Mouse (Mus musculus): ENCODE data around the gene Iqsec1. TPM values are rescaled to one million over a fixed set of nuclear protein-coding genes. Genes with fewer than 3 reads are reported as not detected.

Iqsec1 gene
- total and polyA plus RNA-seq, 3 experiments: 17.0 to 90.4 (median 83.5) TPM

DNA sequence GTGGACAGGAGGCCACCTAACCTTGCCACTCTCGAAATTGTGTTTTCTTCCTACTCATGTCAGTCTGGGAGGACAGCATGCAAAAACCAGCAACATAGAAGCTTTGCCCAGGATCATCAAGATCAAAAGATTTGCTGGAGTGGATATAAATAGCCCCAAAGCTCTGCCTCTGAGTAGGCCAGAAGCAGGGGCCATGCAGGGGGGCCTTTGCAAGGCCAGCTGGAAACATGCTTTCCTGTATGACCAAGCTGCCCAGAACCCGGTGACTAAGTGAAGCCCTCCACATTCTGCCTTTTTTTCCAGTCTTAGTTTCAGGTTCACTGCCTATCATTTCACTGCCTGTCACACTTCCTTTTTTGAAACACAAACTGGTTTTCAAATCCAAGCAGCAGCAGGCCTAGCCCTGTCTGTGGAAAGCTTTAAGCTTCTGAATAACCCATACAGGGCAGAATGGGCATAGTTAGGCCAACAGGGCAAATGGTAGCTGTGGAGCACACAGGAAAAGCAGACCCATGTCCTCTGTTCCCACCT, 19.1 kb downstream of the Iqsec1 start (continued):
- no peak for TF ChIP-seq RAD21 (IDR thresholded peaks at IDR 0.05; ENCODE audit: low read depth, low read length)
- no peak for TF ChIP-seq GABPA (IDR thresholded peaks at IDR 0.05; ENCODE audit: insufficient replicate concordance, low read depth, low read length)
- peak; percentile 26; the same call in 1 of the 2 replicates for TF ChIP-seq BHLHE40 (IDR thresholded peaks at IDR 0.05; ENCODE audit: low read depth, low read length)
- TF ChIP-seq NELFE (IDR thresholded peaks at IDR 0.05; ENCODE audit: low read depth, low read length): no peak
- TF ChIP-seq KAT2A (IDR thresholded peaks at IDR 0.05; ENCODE audit: insufficient replicate concordance, low read length): no peak
- no peak for TF ChIP-seq UBTF (IDR thresholded peaks at IDR 0.05; ENCODE audit: low read depth, low read length)
- no peak for TF ChIP-seq TBP (conservative IDR thresholded peaks at IDR 0.05; ENCODE audit: low read depth, low read length)
- TF ChIP-seq RCOR1 (conservative IDR thresholded peaks at IDR 0.05; ENCODE audit: low read depth, low read length): no peak
- no peak for TF ChIP-seq MAX (IDR thresholded peaks at IDR 0.05; ENCODE audit: low read length)
- TF ChIP-seq MEF2A (IDR thresholded peaks at IDR 0.05; ENCODE audit: borderline replicate concordance, low read depth, low read length): peak; percentile 68; the same call in 1 of the 2 replicates
- peak; percentile 63; the same call in 1 of the 2 replicates for TF ChIP-seq IRF4 (IDR thresholded peaks at IDR 0.05; ENCODE audit: low read depth, low read length)
- no peak for TF ChIP-seq E2F4 (IDR thresholded peaks at IDR 0.05; ENCODE audit: insufficient replicate concordance, low read depth, low read length)
- TF ChIP-seq ZC3H11A (IDR thresholded peaks at IDR 0.05; ENCODE audit: low read depth, low read length): no peak
- no peak for TF ChIP-seq ZMIZ1 (IDR thresholded peaks at IDR 0.05; ENCODE audit: low read depth, low read length)

DNA sequence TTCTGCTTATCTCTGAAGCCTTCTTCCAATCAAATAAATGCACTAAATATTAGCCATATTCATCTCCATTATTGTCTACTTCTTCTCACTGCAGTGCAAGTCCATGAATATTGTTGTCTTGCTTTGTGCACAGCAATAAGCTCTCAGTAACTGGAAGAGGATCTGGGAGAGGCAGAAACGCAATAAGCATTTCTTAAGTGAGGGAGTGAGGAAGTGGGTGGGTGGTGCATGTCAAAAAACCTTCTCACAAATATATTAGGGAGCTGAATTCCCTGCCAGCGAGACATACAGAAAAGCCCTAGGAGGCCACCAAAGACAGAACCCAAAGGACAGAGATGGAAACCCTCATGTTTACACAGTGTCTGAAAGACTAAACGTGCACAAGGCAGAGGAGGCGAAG, 35.1 kb downstream of the Iqsec1 start:
- no peak for DNase-seq (ENCODE audit: extremely low read depth)
- TF ChIP-seq MYC (IDR thresholded peaks at IDR 0.05; ENCODE audit: low read depth, low read length): no peak
- no peak for TF ChIP-seq GABPA (IDR thresholded peaks at IDR 0.05; ENCODE audit: insufficient replicate concordance, low read depth, low read length)
- TF ChIP-seq POLR2AphosphoS2 (IDR thresholded peaks at IDR 0.05; ENCODE audit: low read depth, low read length): no peak
- no peak for TF ChIP-seq SMC3 (IDR thresholded peaks at IDR 0.05; ENCODE audit: low read depth, low read length)
- no peak for TF ChIP-seq CHD1 (IDR thresholded peaks at IDR 0.05; ENCODE audit: low read depth, low read length)
- no peak for TF ChIP-seq RAD21 (IDR thresholded peaks at IDR 0.05; ENCODE audit: low read depth, low read length)
- no peak for TF ChIP-seq MXI1 (IDR thresholded peaks at IDR 0.05; ENCODE audit: low read depth, low read length)
- no peak for TF ChIP-seq CTCF (conservative IDR thresholded peaks at IDR 0.05 in 1 of 2, IDR thresholded peaks at IDR 0.05 in 1 of 2; ENCODE audit: low read depth in 2 of 2, low read length in 2 of 2)
- no peak for TF ChIP-seq UBTF (IDR thresholded peaks at IDR 0.05; ENCODE audit: low read depth, low read length)
- no peak for TF ChIP-seq JUND (conservative IDR thresholded peaks at IDR 0.05; ENCODE audit: low read depth, low read length)
- no peak for TF ChIP-seq JUN (IDR thresholded peaks at IDR 0.05; ENCODE audit: insufficient read depth, low read depth, low read length)
- no peak for TF ChIP-seq NELFE (IDR thresholded peaks at IDR 0.05; ENCODE audit: low read depth, low read length)
- TF ChIP-seq TCF12 (IDR thresholded peaks at IDR 0.05; ENCODE audit: low read depth, low read length): no peak
- no peak for TF ChIP-seq USF1 (IDR thresholded peaks at IDR 0.05; ENCODE audit: low read depth, low read length)
- TF ChIP-seq ZMIZ1 (IDR thresholded peaks at IDR 0.05; ENCODE audit: low read depth, low read length): no peak
- TF ChIP-seq USF2 (conservative IDR thresholded peaks at IDR 0.05; ENCODE audit: low read depth, low read length): no peak
- TF ChIP-seq E2F4 (IDR thresholded peaks at IDR 0.05; ENCODE audit: insufficient replicate concordance, low read depth, low read length): no peak
- no peak for TF ChIP-seq MAX (IDR thresholded peaks at IDR 0.05; ENCODE audit: low read length)
- Histone ChIP-seq H3K79me2 (replicated peaks; ENCODE audit: control insufficient read depth, extremely low read depth, insufficient read depth, poor library complexity, severe bottlenecking) (no peaks in the 10 kb centered on the region), H3K4me2 (ENCODE audit: insufficient read depth, low read depth, poor library complexity, severe bottlenecking) (no peak overlapping the region), H3K4me1 (ENCODE audit: control insufficient read depth in 1 of 2, insufficient read depth in 2 of 2) (no peaks in the 10 kb centered on the region), H3K9me3 (replicated peaks; ENCODE audit: low read length) (no peaks in the 10 kb centered on the region), H3K4me3 (replicated peaks in 1 of 3; ENCODE audit: low read depth in 2 of 3, low read length in 2 of 3, poor library complexity in 1 of 3) (no peak overlapping the region), H3K27me3 (replicated peaks) (peaks cover 58% of the 10 kb centered on the region), H3K9ac (ENCODE audit: insufficient read depth, low read depth) (no peak overlapping the region), H3K27ac (ENCODE audit: insufficient read depth, low read depth) (no peak overlapping the region), H3K36me3 (replicated peaks in 1 of 2; ENCODE audit: control insufficient read depth in 1 of 2, insufficient read depth in 1 of 2, low read length in 1 of 2) (no peaks in the 10 kb centered on the region)
- dilution Hi-C loops (cut with MboI; ENCODE audit: extremely low pct_ligation_motif_present, extremely low pct_unique_long_range_greater_than_20kb, low sequenced_read_pairs): no loop called here
- in situ Hi-C loops (cut with MboI; ENCODE audit: low pct_ligation_motif_present, low pct_unique_long_range_greater_than_20kb, low sequenced_read_pairs): no loop called here
